Mouse (Mus musculus): Measurements from ENCODE around the gene Kif24. TPM values are rescaled to one million over a fixed set of nuclear protein-coding genes. Genes with fewer than 3 reads are reported as not detected.

The Kif24 gene
- polyA plus RNA-seq, 1 experiment from 2014 or later = 5.7 TPM

- WGBS = 91% methylated on average over 5 of the region's 5 CpGs
- no peaks in the 10 kb centered on the region for H3K4me1 ChIP-seq (ENCODE audit: control insufficient read depth, insufficient read depth, low read length)
- ATAC-seq (ENCODE audit: low read depth) (no peak), DNase-seq (ENCODE audit: low spot score) (no peak)
- no peak overlapping the region for H3K4me3 ChIP-seq (ENCODE audit: low read depth, low read length)
- peaks cover 45% of the 10 kb centered on the region for H3K36me3 ChIP-seq (ENCODE audit: control insufficient read depth, insufficient read depth, low read length)
- no peak overlapping the region for H3K4me2 ChIP-seq (ENCODE audit: low read depth, low read length)
- H3K27me3 ChIP-seq (replicated peaks; ENCODE audit: control insufficient read depth, insufficient read depth, low read length) = no peaks in the 10 kb centered on the region
- no peak overlapping the region for H3K9ac ChIP-seq (ENCODE audit: low read depth, low read length)
- H3K9me3 ChIP-seq (ENCODE audit: control insufficient read depth, low read length) = no peaks in the 10 kb centered on the region
- H3K27ac ChIP-seq (replicated peaks; ENCODE audit: low read depth, low read length) = no peak overlapping the region
Measured at GRCm38 (mm10) chr4:41401573-41401972, 63.1 kb downstream of the Kif24 start.

DNA sequence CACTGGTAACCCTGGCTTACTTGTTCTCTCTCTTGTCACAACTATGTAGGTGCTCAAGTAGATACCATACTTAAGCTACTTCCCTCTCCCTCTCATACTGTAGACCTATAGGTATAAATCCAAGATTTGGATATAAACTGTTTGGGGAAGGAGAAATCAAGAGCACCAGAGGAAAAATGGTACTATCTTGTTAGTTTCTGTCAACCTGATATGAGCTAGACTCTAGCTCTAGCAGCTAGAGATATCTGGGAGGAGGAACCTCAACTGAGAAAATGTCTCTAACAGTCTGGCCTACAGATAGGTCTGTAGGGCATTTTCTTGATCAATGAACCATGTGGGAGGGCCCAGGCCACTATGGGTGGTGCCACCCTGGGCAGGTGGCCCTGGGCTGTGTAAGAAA, 63.5 kb downstream of the Kif24 start:
- H3K4me2 ChIP-seq (ENCODE audit: low read depth, low read length) = no peak overlapping the region
- DNase-seq (ENCODE audit: low spot score) = no peak
- H3K9ac ChIP-seq (ENCODE audit: low read depth, low read length) = no peak overlapping the region
- H3K4me3 ChIP-seq (ENCODE audit: low read depth, low read length) = no peak overlapping the region
- no peaks in the 10 kb centered on the region for H3K9me3 ChIP-seq (ENCODE audit: control insufficient read depth, low read length)
- H3K27me3 ChIP-seq (replicated peaks; ENCODE audit: control insufficient read depth, insufficient read depth, low read length) = no peaks in the 10 kb centered on the region
- no peaks in the 10 kb centered on the region for H3K4me1 ChIP-seq (ENCODE audit: control insufficient read depth, insufficient read depth, low read length)
- H3K27ac ChIP-seq (replicated peaks; ENCODE audit: low read depth, low read length) = no peak overlapping the region
- H3K36me3 ChIP-seq (ENCODE audit: control insufficient read depth, insufficient read depth, low read length) = peaks cover 45% of the 10 kb centered on the region
- no peak for ATAC-seq (ENCODE audit: low read depth)

- H3K4me1 ChIP-seq (ENCODE audit: control insufficient read depth, insufficient read depth, low read length) = no peaks in the 10 kb centered on the region
- H3K9ac ChIP-seq (ENCODE audit: low read depth, low read length) = no peak overlapping the region
- WGBS = 72% methylated on average over 5 of the region's 5 CpGs
- peaks cover 38% of the 10 kb centered on the region for H3K36me3 ChIP-seq (ENCODE audit: control insufficient read depth, insufficient read depth, low read length)
- no peaks in the 10 kb centered on the region for H3K9me3 ChIP-seq (ENCODE audit: control insufficient read depth, low read length)
- H3K4me2 ChIP-seq (ENCODE audit: low read depth, low read length) = no peak overlapping the region
- DNase-seq (ENCODE audit: low spot score) (peak; percentile 41), ATAC-seq (ENCODE audit: low read depth) (no peak)
- no peak overlapping the region for H3K4me3 ChIP-seq (ENCODE audit: low read depth, low read length)
- H3K27me3 ChIP-seq (replicated peaks; ENCODE audit: control insufficient read depth, insufficient read depth, low read length) = no peaks in the 10 kb centered on the region
- H3K27ac ChIP-seq (replicated peaks; ENCODE audit: low read depth, low read length) = no peak overlapping the region
Measured at GRCm38 (mm10) chr4:41399904-41400303, 64.8 kb downstream of the Kif24 start.

DNA sequence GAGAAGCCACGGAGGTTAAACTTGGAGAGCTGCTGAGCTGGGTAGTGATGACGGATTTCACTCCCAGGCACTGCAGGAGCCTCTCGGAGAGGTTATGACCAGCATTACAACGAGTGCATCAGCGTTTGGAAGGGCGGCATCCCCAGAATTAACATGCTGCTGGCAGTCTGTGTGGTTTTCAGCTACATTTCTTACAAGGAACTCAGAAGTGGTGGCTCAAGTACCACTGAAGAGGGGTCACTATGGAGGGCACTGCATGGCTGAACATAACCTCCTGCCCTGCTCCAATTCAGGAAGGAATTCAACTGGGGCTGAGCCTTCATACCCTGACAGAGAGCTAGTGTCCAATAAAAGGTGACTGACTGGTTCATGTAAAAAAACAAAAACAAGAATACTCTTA, 66.3 kb downstream of the Kif24 start:
- H3K27me3 ChIP-seq (replicated peaks; ENCODE audit: control insufficient read depth, insufficient read depth, low read length) = no peaks in the 10 kb centered on the region
- no peak overlapping the region for H3K27ac ChIP-seq (replicated peaks; ENCODE audit: low read depth, low read length)
- no peaks in the 10 kb centered on the region for H3K4me1 ChIP-seq (ENCODE audit: control insufficient read depth, insufficient read depth, low read length)
- no peak overlapping the region for H3K4me3 ChIP-seq (ENCODE audit: low read depth, low read length)
- no peaks in the 10 kb centered on the region for H3K9me3 ChIP-seq (ENCODE audit: control insufficient read depth, low read length)
- WGBS = 85% methylated on average over 6 of the region's 6 CpGs
- ATAC-seq (ENCODE audit: low read depth) (no peak), DNase-seq (ENCODE audit: low spot score) (no peak)
- no peak overlapping the region for H3K4me2 ChIP-seq (ENCODE audit: low read depth, low read length)
- peaks cover 41% of the 10 kb centered on the region for H3K36me3 ChIP-seq (ENCODE audit: control insufficient read depth, insufficient read depth, low read length)
- H3K9ac ChIP-seq (ENCODE audit: low read depth, low read length) = no peak overlapping the region

- Histone ChIP-seq H3K27ac (replicated peaks; ENCODE audit: low read depth, low read length) (no peak overlapping the region), H3K9me3 (ENCODE audit: control insufficient read depth, low read length) (no peaks in the 10 kb centered on the region), H3K4me1 (ENCODE audit: control insufficient read depth, insufficient read depth, low read length) (no peaks in the 10 kb centered on the region), H3K9ac (ENCODE audit: low read depth, low read length) (no peak overlapping the region), H3K36me3 (ENCODE audit: control insufficient read depth, insufficient read depth, low read length) (peaks cover 58% of the 10 kb centered on the region), H3K4me2 (ENCODE audit: low read depth, low read length) (no peak overlapping the region), H3K27me3 (replicated peaks; ENCODE audit: control insufficient read depth, insufficient read depth, low read length) (no peaks in the 10 kb centered on the region), H3K4me3 (ENCODE audit: low read depth, low read length) (no peak overlapping the region)
- no peak for ATAC-seq (ENCODE audit: low read depth)
- DNase-seq (ENCODE audit: low spot score) = no peak
- WGBS = 81% methylated on average over 9 of the region's 9 CpGs
Measured at GRCm38 (mm10) chr4:41394651-41395050, 70.0 kb downstream of the Kif24 start.

- WGBS = 90% methylated on average over 2 of the region's 2 CpGs
- DNase-seq (ENCODE audit: low spot score) (no peak), ATAC-seq (ENCODE audit: low read depth) (no peak)
- H3K27ac ChIP-seq (replicated peaks; ENCODE audit: low read depth, low read length) = no peak overlapping the region
- H3K27me3 ChIP-seq (replicated peaks; ENCODE audit: control insufficient read depth, insufficient read depth, low read length) = no peaks in the 10 kb centered on the region
- H3K4me2 ChIP-seq (ENCODE audit: low read depth, low read length) = no peak overlapping the region
- H3K9ac ChIP-seq (ENCODE audit: low read depth, low read length) = no peak overlapping the region
- peaks cover 75% of the 10 kb centered on the region for H3K36me3 ChIP-seq (ENCODE audit: control insufficient read depth, insufficient read depth, low read length)
- H3K9me3 ChIP-seq (ENCODE audit: control insufficient read depth, low read length) = no peaks in the 10 kb centered on the region
- H3K4me3 ChIP-seq (ENCODE audit: low read depth, low read length) = no peak overlapping the region
- no peaks in the 10 kb centered on the region for H3K4me1 ChIP-seq (ENCODE audit: control insufficient read depth, insufficient read depth, low read length)
Measured at GRCm38 (mm10) chr4:41391015-41391414, 73.7 kb downstream of the Kif24 start.

DNA sequence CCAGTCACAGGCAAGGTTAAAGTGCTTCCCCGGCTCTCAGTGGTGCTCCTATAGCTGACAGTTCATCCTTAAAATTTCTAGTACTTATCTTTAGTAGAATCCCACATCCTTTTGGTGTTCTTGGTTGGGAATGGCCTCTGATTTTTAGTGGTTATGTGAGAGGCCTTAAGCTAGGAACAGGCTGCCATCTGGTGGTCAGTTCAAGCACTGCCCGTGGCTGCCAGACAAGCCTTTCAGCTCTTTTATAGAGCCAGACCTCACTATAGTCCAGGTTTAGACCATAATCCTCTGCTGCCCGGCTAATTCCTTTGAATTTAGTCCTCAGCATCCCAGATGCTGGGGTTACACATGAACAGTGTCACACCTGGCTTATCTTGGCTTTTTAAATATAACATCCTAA, 74.6 kb downstream of the Kif24 start:
- H3K27me3 ChIP-seq (replicated peaks; ENCODE audit: control insufficient read depth, insufficient read depth, low read length) = no peaks in the 10 kb centered on the region
- no peak overlapping the region for H3K4me3 ChIP-seq (ENCODE audit: low read depth, low read length)
- H3K9me3 ChIP-seq (ENCODE audit: control insufficient read depth, low read length) = no peaks in the 10 kb centered on the region
- H3K27ac ChIP-seq (replicated peaks; ENCODE audit: low read depth, low read length) = no peak overlapping the region
- peak; percentile 86 for DNase-seq (ENCODE audit: low spot score)
- WGBS = 32% methylated on average over 3 of the region's 3 CpGs
- no peak overlapping the region for H3K9ac ChIP-seq (ENCODE audit: low read depth, low read length)
- no peak overlapping the region for H3K4me2 ChIP-seq (ENCODE audit: low read depth, low read length)
- peaks cover 75% of the 10 kb centered on the region for H3K36me3 ChIP-seq (ENCODE audit: control insufficient read depth, insufficient read depth, low read length)
- peak; percentile 66; the same call in 1 of the 2 replicates for ATAC-seq (ENCODE audit: low read depth)
- H3K4me1 ChIP-seq (ENCODE audit: control insufficient read depth, insufficient read depth, low read length) = no peaks in the 10 kb centered on the region

GRCm38 (mm10) chr4:41389240-41389639, 75.4 kb downstream of the Kif24 start:
- Histone ChIP-seq H3K9me3 (ENCODE audit: control insufficient read depth, low read length) (no peaks in the 10 kb centered on the region), H3K27me3 (replicated peaks; ENCODE audit: control insufficient read depth, insufficient read depth, low read length) (no peaks in the 10 kb centered on the region), H3K4me1 (ENCODE audit: control insufficient read depth, insufficient read depth, low read length) (no peaks in the 10 kb centered on the region), H3K4me3 (ENCODE audit: low read depth, low read length) (no peak overlapping the region), H3K36me3 (ENCODE audit: control insufficient read depth, insufficient read depth, low read length) (peaks cover 71% of the 10 kb centered on the region), H3K9ac (ENCODE audit: low read depth, low read length) (no peak overlapping the region; the same call in 1 of the 2 replicates), H3K4me2 (ENCODE audit: low read depth, low read length) (no peak overlapping the region), H3K27ac (replicated peaks; ENCODE audit: low read depth, low read length) (no peak overlapping the region)
- no peak for ATAC-seq (ENCODE audit: low read depth)
- WGBS = 90% methylated on average over 5 of the region's 5 CpGs
- DNase-seq (ENCODE audit: low spot score) = no peak

DNA sequence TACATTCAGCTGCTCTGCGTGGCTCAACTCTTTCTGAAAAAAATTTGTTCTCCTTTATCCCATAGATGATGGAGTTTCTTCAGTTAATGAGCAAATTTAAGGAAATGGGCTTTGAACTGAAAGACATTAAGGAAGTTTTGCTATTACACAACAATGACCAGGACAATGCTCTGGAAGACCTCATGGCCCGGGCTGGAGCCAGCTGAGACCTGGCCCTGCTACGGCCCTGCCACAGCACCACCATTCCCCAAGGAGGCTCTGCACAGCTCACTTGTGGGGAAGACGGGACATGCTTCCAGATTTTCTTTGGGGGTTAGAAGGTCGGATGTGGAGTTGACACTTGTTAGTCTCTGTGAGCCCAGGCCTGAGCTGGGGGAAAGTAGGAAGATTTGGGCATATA, 76.1 kb downstream of the Kif24 start:
- no peak overlapping the region for H3K4me2 ChIP-seq (ENCODE audit: low read depth, low read length)
- no peak overlapping the region for H3K27ac ChIP-seq (replicated peaks; ENCODE audit: low read depth, low read length)
- H3K4me1 ChIP-seq (ENCODE audit: control insufficient read depth, insufficient read depth, low read length) = no peaks in the 10 kb centered on the region
- H3K9ac ChIP-seq (ENCODE audit: low read depth, low read length) = no peak overlapping the region
- H3K4me3 ChIP-seq (ENCODE audit: low read depth, low read length) = no peak overlapping the region
- WGBS = 78% methylated on average over 5 of the region's 5 CpGs
- ATAC-seq (ENCODE audit: low read depth) (no peak), DNase-seq (ENCODE audit: low spot score) (no peak)
- H3K27me3 ChIP-seq (replicated peaks; ENCODE audit: control insufficient read depth, insufficient read depth, low read length) = no peaks in the 10 kb centered on the region
- H3K9me3 ChIP-seq (ENCODE audit: control insufficient read depth, low read length) = no peaks in the 10 kb centered on the region
- peaks cover 71% of the 10 kb centered on the region for H3K36me3 ChIP-seq (ENCODE audit: control insufficient read depth, insufficient read depth, low read length)

Data from embryonic facial prominence, embryonic 14.5 days (tissue).